Mouse (Mus musculus): ENCODE results near the gene Olfr603.
"Not testable (repeated sequence)": the region's sequence is repeated elsewhere in the genome, so short reads cannot be mapped to it uniquely, and the experiment has no call there.

Gene Olfr603

GRCm38 (mm10) chr7:103386077-103386476, at the start of gene Olfr603:
Olfr603 (minus strand) TSS chr7:103386177.
- DNase-seq (ENCODE audit: low spot score): no peak

GRCm38 (mm10) chr7:103414772-103415171, 28.8 kb upstream of the Olfr603 start, which contains the start of gene Usp17lc:
Usp17lc (plus strand) TSS chr7:103415072.
- not testable (repeated sequence) for DNase-seq (ENCODE audit: low spot score)

- DNase-seq (ENCODE audit: low spot score): not testable (repeated sequence)
These were observed 20.6 kb upstream of the Olfr603 start for GRCm38 (mm10) chr7:103406521-103407055.

GRCm38 (mm10) chr7:103398981-103399380, 13.0 kb upstream of the Olfr603 start:
- DNase-seq (ENCODE audit: low spot score): no peak

GRCm38 (mm10) chr7:103397758-103398157, 11.8 kb upstream of the Olfr603 start:
- no peak for DNase-seq (ENCODE audit: low spot score)

GRCm38 (mm10) chr7:103362555-103362954, 23.4 kb downstream of the Olfr603 start, which contains the start of gene Olfr601:
Olfr601 (minus strand) TSS chr7:103362655.
- no peak for DNase-seq (ENCODE audit: low spot score)

GRCm38 (mm10) chr7:103349569-103349968, 36.4 kb downstream of the Olfr603 start, which contains the start of gene Olfr600:
Olfr600 (minus strand) TSS chr7:103349669.
- DNase-seq (ENCODE audit: low spot score): no peak

GRCm38 (mm10) chr7:103335617-103336016, 50.4 kb downstream of the Olfr603 start, which contains the start of gene Olfr599:
Olfr599 (plus strand) TSS chr7:103335917.
- DNase-seq (ENCODE audit: low spot score): no peak

Measured in embryo, embryonic 10 days (tissue).